Mouse (Mus musculus) brain, embryonic 14.5 days (tissue): Measurements from ENCODE around the gene Ptges. TPM values are rescaled to one million over a fixed set of nuclear protein-coding genes. Genes with fewer than 3 reads are reported as not detected.
A peak's percentile ranks its signal among the peaks of the same experiment; 100 is the strongest.
"Not testable (repeated sequence)": the region's sequence is repeated elsewhere in the genome, so short reads cannot be mapped to it uniquely, and the experiment has no call there.

Experiments used
- DNase-seq: peaks from one replicate; pipeline ENCODE4 v3.0.0-alpha.2; 2011; ENCODE audit warnings: low read depth
- CTCF ChIP-seq: fragments of 200-500 bp; IDR thresholded peaks from 2 replicates; pipeline ENCODE4 v1.5.1; 2012; ENCODE audit warnings: inconsistent platforms, mild to moderate bottlenecking, moderate library complexity, borderline replicate concordance; ENCODE audit not compliant: insufficient read depth, insufficient read length; ENCODE audit errors: extremely low read depth
- POLR2A ChIP-seq: fragments of 200-500 bp; IDR thresholded peaks from 2 replicates; pipeline ENCODE4 v1.6.1; 2012; ENCODE audit warnings: mild to moderate bottlenecking, inconsistent platforms, borderline replicate concordance; ENCODE audit not compliant: poor library complexity, insufficient read depth, insufficient read length, severe bottlenecking; ENCODE audit errors: extremely low read depth
- polyA plus RNA-seq: library from polyadenylated mRNA; depleted of rRNA; stranded (reverse); fragments of >200 nt; gene quantifications from 2 replicates; pipeline ENCODE4 v1.2.3, GENCODE M21; 2012

The Ptges gene
- polyA plus RNA-seq, 1 experiment, result 4.7 TPM

- no peak for DNase-seq
- TF ChIP-seq CTCF (no peak), POLR2A (no peak)
Measured at GRCm38 (mm10) chr2:30926381-30926780, 3.3 kb downstream of the Ptges start.

GRCm38 (mm10) chr2:30925181-30925580 is 4.5 kb downstream of the Ptges start:
- no peak for DNase-seq
- TF ChIP-seq CTCF, result no peak
- TF ChIP-seq POLR2A, result no peak

- no peak for TF ChIP-seq CTCF
- TF ChIP-seq POLR2A, result no peak
- no peak for DNase-seq
Measured at GRCm38 (mm10) chr2:30923099-30923498, 6.6 kb downstream of the Ptges start.

GRCm38 (mm10) chr2:30920216-30920615 is 9.4 kb downstream of the Ptges start:
- no peak for TF ChIP-seq CTCF
- TF ChIP-seq POLR2A, result no peak
- no peak for DNase-seq

GRCm38 (mm10) chr2:30918780-30919329 is 10.8 kb downstream of the Ptges start:
- no peak for TF ChIP-seq CTCF
- TF ChIP-seq POLR2A, result no peak
- no peak for DNase-seq

GRCm38 (mm10) chr2:30918126-30918525 is 11.5 kb downstream of the Ptges start:
- TF ChIP-seq CTCF (no peak), POLR2A (no peak)
- no peak for DNase-seq

GRCm38 (mm10) chr2:30917649-30918048 is 12.0 kb downstream of the Ptges start:
- no peak for TF ChIP-seq POLR2A
- no peak for TF ChIP-seq CTCF
- no peak for DNase-seq

GRCm38 (mm10) chr2:30915933-30916332 is 13.7 kb downstream of the Ptges start:
- DNase-seq, result not testable (repeated sequence)

GRCm38 (mm10) chr2:30915376-30915775 is 14.3 kb downstream of the Ptges start:
- no peak for DNase-seq
- TF ChIP-seq CTCF, result no peak
- no peak for TF ChIP-seq POLR2A

GRCm38 (mm10) chr2:30914836-30915235 is 14.8 kb downstream of the Ptges start:
- TF ChIP-seq CTCF (no peak), POLR2A (no peak)
- peak; percentile 56 for DNase-seq

GRCm38 (mm10) chr2:30913022-30913421 is 16.6 kb downstream of the Ptges start:
- DNase-seq, result no peak
- TF ChIP-seq CTCF (no peak), POLR2A (no peak)

- TF ChIP-seq CTCF, result no peak
- DNase-seq, result peak; percentile 12
Measured at GRCm38 (mm10) chr2:30912291-30912773, 17.3 kb downstream of the Ptges start.

GRCm38 (mm10) chr2:30906641-30907040 is 23.0 kb downstream of the Ptges start:
- no peak for DNase-seq
- TF ChIP-seq CTCF (no peak), POLR2A (no peak)

GRCm38 (mm10) chr2:30905906-30906305 is 23.8 kb downstream of the Ptges start:
- no peak for DNase-seq
- TF ChIP-seq CTCF (no peak), POLR2A (no peak)
